Mouse (Mus musculus) thymus, postnatal 14 days (tissue): ENCODE data around the gene Sox6.

Experiments used
- DNase-seq: peaks from one replicate; pipeline ENCODE4 v3.0.0; 2021

The Sox6 gene

DNA sequence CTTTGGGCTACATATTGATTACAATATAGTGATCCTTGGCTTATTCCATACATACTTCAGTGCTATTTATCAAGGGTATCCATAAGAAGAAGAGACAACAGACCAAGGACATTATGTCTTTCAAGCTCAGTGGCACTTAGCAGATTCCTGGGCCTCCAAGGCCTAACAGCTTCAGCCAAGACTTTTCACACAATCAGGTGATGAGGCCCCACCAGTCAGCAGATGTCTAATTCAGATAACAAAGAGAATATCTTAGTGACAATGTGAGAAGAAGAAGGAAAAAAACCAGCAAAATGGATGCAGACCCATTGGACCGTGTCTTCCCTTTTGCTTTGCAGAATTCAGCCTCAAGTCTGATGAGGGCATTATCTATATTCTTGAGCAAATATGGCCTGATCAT, 150.0 kb downstream of the Sox6 start:
- no peak for DNase-seq

DNA sequence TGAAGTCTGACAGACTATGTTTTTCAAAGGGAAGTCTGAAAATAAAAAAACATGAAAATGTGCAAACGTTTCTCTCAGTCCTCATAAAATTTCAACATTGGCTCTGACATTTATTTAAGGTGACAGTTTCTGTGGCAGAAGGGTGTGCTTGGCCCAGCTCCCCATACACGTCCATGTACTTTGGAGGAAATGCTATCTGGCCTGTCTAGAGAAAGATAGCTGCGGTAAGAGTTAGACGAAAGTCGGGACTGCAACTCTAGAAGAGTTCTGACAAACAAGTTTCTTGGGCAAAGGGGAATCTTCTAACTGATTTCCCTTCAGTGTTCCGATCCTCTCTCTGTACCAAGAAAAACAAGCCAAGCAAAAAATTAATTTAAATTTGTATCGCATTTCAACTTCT, 150.5 kb downstream of the Sox6 start:
- no peak for DNase-seq

- no peak for DNase-seq
These were observed 165.7 kb downstream of the Sox6 start for GRCm38 (mm10) chr7:115872903-115873302.

GRCm38 (mm10) chr7:115868504-115868903, 170.1 kb downstream of the Sox6 start:
- DNase-seq = no peak

DNA sequence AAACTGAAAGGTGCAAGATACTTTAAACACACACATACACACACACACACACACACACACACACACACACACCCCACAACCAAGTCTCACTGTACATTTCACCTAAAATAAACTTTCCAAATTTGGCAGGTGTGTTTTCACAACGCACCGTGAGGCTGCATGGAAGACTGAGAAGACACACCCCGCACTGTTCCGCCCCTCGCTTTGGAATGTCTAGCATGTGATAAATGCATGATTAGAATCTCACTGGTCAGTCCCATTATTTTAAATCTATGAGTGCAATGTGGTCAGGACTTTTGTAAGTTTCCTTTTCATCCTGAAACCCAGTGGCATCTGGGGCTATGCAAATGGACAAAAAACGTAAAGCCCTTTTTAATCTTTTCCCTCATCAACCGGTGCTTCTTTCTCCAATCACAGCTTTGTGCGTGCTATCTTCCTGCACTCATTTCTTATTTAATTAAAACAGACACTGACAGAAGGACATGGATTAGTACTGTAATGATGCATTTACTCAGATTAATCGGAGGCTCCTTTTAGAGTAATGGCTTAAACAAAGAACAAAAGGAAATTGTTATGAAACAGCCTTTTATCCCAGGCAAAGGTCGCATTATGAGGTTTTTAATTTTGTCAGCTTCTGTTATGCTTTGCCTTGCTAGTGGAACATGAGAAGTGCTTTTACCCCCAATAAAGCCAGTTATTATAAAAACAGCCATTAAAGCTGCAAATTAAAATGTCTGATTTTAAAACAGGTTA, 170.9 kb downstream of the Sox6 start:
- no peak for DNase-seq

GRCm38 (mm10) chr7:115866698-115867500, 171.7 kb downstream of the Sox6 start:
- DNase-seq = no peak

- DNase-seq = no peak
These were observed 172.5 kb downstream of the Sox6 start for GRCm38 (mm10) chr7:115865979-115866697.

- no peak for DNase-seq
These were observed 173.4 kb downstream of the Sox6 start for GRCm38 (mm10) chr7:115865231-115865630.

- DNase-seq = no peak
These were observed 174.2 kb downstream of the Sox6 start for GRCm38 (mm10) chr7:115864411-115864810.

GRCm38 (mm10) chr7:115859691-115860401, 178.8 kb downstream of the Sox6 start:
- DNase-seq = no peak

- no peak for DNase-seq
These were observed 187.5 kb downstream of the Sox6 start for GRCm38 (mm10) chr7:115851131-115851530.

- DNase-seq = no peak
These were observed 192.7 kb downstream of the Sox6 start for GRCm38 (mm10) chr7:115845791-115846366.

DNA sequence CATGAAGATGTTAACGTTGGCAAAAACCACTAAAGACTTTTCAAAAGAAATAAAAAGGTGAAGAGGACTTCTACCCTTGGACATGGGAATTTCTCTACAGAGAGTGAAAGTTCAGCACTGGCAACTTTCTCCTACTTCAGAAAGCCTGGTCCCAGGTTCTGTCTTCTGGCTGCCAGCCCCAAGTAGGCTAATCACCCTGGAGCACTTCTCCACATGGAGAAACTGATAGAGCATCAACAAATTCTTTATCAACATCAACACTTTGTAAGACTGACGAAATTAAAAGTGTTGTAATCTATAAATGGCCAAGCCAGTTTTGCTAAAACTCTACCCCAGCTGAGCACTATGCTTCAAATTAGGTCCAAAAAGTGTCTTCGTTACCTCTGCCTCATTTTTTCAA, 193.7 kb downstream of the Sox6 start:
- DNase-seq = no peak

- no peak for DNase-seq
These were observed 194.2 kb downstream of the Sox6 start for GRCm38 (mm10) chr7:115844431-115844830.

DNA sequence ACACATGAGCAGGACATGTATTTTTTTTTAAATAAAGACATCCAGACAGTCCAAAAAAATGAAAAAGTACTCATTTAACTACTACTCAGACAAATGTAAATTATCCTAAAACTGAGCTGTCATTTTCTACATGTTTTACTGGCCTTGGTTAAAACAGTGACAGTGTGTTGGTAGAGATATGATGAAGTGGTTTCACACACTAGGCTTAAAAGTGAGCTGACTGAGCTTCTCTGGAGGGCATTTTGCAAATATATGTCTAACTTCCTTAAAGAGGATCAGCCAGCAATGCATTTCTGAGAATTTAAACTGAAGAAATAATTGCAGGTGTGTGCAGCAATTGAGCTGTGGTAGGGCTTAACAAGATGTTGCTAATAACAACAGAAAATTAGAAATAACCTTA, 196.3 kb downstream of the Sox6 start:
- no peak for DNase-seq

DNA sequence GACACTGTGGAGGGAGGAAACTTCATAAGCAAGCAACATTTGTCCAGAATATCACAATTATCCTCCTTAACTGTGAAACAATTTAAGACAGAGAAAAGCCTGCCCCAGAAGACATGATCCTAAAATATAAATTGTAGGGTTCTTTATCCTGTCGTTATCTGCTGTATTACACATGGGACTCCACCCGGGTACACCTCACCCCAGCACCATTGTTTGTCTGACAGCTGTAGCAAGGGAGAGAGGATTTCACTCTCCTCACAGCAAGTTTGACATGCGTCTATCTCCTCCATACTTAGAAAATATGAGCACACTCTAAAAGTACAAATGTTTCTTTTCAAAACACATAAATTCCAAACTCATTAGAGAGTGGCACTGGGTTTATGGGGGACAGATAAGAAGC, 198.0 kb downstream of the Sox6 start:
- no peak for DNase-seq

DNA sequence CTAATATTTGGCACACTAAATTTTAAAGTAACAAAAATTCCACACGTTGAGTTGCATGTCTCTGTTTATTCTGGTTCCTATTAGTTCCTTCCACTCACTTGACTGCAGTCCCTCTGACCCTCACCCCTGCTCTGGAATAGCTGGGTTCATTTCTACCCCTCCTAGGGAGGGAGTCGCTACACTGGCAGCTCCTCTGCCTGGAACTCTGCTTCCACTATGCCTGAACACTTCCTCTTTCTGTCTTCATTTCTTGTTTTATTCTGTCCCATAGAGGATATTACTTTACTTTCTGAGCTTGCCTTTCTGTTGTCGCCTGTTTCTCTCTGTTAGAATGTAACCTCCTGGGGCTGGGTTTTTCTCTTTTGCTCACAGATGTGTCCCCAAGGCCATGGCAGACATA, 203.6 kb downstream of the Sox6 start:
- DNase-seq = no peak

DNA sequence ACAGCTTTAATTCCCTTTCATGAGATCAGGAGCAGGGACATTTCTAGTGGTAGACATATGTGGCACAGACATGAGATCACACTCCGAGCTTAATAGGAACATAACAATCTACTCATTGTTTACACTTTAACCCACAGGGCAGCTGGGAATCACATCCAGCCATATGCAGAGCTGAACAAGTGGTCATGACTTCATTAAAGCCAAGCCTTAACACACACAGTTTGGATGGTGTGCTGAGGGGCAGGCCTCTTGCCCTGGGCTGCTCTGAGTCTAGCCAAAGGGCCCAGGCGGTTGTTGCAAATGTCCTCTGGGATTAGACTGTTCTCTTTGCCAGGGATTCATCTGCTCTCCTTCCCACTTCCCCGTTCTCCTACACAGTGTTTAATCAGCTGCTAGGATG, 204.9 kb downstream of the Sox6 start:
- DNase-seq = no peak

DNA sequence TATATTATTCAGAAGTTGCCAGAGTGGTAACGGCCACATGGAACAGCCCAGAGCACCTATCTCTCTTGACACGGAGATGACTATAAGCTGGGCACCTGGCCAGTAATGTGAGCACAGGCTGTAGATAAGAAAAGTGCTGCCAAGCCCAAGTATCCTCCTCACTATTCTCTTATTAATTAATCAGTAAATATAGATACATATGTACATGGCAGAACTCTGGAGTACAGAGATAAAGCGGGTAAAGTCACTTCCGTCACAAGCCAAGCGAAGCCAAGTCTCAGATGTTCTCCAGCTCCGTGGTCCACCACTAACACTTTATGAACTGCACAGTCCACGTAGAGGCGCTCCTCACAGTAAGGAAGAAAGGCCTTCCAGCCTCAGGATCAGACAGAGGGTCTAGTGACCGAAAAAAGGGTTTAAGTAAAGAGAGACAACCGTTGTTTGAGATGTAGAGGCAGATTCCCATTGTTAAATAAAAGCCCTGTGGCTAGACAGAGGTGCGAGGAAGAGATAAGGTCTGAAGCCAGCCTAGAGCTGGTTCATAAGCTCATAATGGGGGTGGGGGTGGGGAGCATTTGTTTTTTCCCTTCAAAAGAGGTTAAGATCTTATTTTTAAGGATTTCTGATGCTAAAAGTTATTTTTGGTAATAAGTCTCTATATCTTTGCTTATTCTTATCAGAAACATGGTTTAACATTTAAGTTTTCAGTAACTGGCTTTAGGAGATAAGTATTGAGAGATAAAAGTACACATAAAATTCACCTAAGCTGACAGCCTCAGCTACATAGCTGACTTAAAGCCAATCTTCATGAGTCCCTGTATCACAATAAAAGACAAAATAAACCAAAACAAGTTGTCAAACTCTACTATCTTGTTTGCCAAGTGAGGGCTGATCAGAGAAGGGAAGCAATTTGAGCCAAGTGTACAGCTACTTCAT, 207.4 kb downstream of the Sox6 start:
- DNase-seq = no peak

DNA sequence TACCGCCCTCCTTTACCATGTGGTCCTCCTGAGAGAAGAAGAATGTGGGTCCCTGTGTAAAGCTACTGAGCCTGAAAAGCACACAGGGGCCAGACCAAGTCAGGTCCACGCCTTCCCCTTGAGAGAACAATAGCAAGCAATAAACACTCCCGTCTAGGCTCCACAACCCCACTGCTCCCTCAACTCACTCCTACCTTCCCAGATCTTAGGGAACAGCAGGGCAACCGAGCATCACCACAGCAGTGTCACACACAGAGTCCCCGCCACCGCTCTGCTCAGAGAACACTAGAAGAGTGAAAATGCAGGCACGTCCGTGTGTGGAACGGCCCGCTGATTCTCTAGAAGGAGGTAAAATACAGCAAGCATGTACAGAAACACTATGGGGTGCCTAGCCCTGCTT, 208.2 kb downstream of the Sox6 start:
- no peak for DNase-seq

DNA sequence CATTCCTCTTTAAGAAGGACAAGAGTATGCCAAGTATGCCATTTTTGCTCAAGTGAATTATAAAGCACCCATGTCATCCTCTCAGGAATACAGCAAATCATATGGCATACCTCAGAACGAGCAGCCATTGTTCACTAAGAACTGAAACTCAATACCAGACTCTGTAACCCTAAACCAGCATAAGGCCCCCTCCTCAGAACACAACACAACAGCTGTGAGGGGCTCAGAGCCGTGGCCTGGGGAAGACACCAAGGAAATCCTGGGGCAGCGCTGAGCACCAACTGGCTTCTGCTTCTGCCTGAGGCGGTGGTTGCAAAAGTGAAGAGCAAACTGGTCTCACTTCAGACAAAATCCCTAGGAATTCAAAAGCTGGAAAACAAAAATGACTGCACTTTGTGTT, 208.8 kb downstream of the Sox6 start:
- no peak for DNase-seq

- DNase-seq = no peak
These were observed 209.3 kb downstream of the Sox6 start for GRCm38 (mm10) chr7:115829260-115829659.
